In genomic region chr9:54995645-54996044, GRCm38 (mm10) we compare ENCODE assay signal across 40 mouse cellular contexts. TPM values are rescaled to one million over a fixed set of nuclear protein-coding genes. Genes with fewer than 3 reads are reported as not detected.
A peak's percentile ranks its signal among the peaks of the same experiment; 100 is the strongest.
DNase-seq lines count a peak whose midpoint lies in the region; ATAC-seq and TF ChIP-seq lines count a peak whose summit lies in the region.
"Had no signal": no experiment of that assay in that cellular context is flagged by ENCODE, and none has a peak within 500 bp of the region (broad histone marks: within the 10 kb centered on the region; RNA-seq: fewer than 3 reads in every experiment).

No protein-coding gene starts in this region.

- peaks cover 40% of the 10 kb centered on the region for H3K4me1 ChIP-seq in G1E (ENCODE audit: insufficient read depth, low read depth, low read length)
- peaks cover 0 to 2% of the 10 kb centered on the region in 2 experiments; a peak in 2 of 4 replicates for H3K4me1 ChIP-seq in liver, embryonic 14.5 days (replicated peaks; ENCODE audit: control insufficient read depth in 2 of 2, insufficient read depth in 2 of 2, low read length in 1 of 2)
- H3K4me1 ChIP-seq in hindbrain, embryonic 14.5 days (replicated peaks; ENCODE audit: control insufficient read depth, insufficient read depth, low read length), result no peaks in the 10 kb centered on the region
- H3K4me1 ChIP-seq: embryonic facial prominence, embryonic 12.5 days; forebrain, embryonic 15.5 days; heart, embryonic 13.5 days; intestine, embryonic 15.5 days; limb, embryonic 13.5 days; neural tube, embryonic 12.5 days had no signal

- peak; percentile 78 for TF ChIP-seq EP300 in liver, embryonic 14.5 days (IDR thresholded peaks at IDR 0.05; ENCODE audit: low read depth)

- peak; percentile 88 for ATAC-seq in G1E (ENCODE audit: extremely low read depth, insufficient number of reproducible peaks, low FRiP score, poor library complexity, severe bottlenecking)
- ATAC-seq in liver, embryonic 14.5 days (ENCODE audit: insufficient read depth), result peak; percentile 68
- peak; percentile 83 for ATAC-seq in megakaryocyte-erythroid progenitor cell, adult 5-6 weeks (replicated peaks; ENCODE audit: low FRiP score, low TSS enrichment, poor library complexity, severe bottlenecking)
- ATAC-seq in hindbrain, embryonic 14.5 days (ENCODE audit: low FRiP score), result no peak
- ATAC-seq: forebrain, embryonic 15.5 days; hindbrain, postnatal 0 days; intestine, embryonic 15.5 days; Patski had no signal

- H3K27ac ChIP-seq in liver, embryonic 14.5 days, result no peak overlapping the region
- H3K27ac ChIP-seq in hindbrain, embryonic 14.5 days, result no peak overlapping the region
- H3K27ac ChIP-seq: embryonic facial prominence, embryonic 12.5 days; forebrain, embryonic 15.5 days; heart, adult 2 months; heart, embryonic 13.5 days; hindbrain, postnatal 0 days; intestine, embryonic 15.5 days; kidney, postnatal 0 days; limb, embryonic 13.5 days; macrophage; midbrain, embryonic 10.5 days; neural tube, embryonic 12.5 days had no signal

- H3K27me3 ChIP-seq in G1E (ENCODE audit: insufficient read depth, low read length), result peaks cover 12% of the 10 kb centered on the region
- H3K27me3 ChIP-seq in liver, embryonic 14.5 days (ENCODE audit: control insufficient read depth, insufficient read depth, low read length), result no peaks in the 10 kb centered on the region; the same call in 1 of the 2 replicates
- H3K27me3 ChIP-seq in hindbrain, embryonic 14.5 days (ENCODE audit: control insufficient read depth, insufficient read depth, low read length), result no peaks in the 10 kb centered on the region
- H3K27me3 ChIP-seq: CH12.LX; embryonic facial prominence, embryonic 12.5 days; forebrain, embryonic 15.5 days; intestine, embryonic 15.5 days; limb, embryonic 13.5 days; neural tube, embryonic 12.5 days had no signal

- H3K4me2 ChIP-seq in liver, embryonic 14.5 days (ENCODE audit: low read depth), result no peak overlapping the region
- H3K4me2 ChIP-seq in hindbrain, embryonic 14.5 days (replicated peaks), result no peak overlapping the region
- H3K4me2 ChIP-seq: embryonic facial prominence, embryonic 12.5 days; forebrain, embryonic 15.5 days; heart, embryonic 13.5 days; intestine, embryonic 15.5 days; limb, embryonic 13.5 days; neural tube, embryonic 12.5 days had no signal

- H3K4me3 ChIP-seq in G1E (ENCODE audit: low read depth, low read length), result no peak overlapping the region
- no peak overlapping the region for H3K4me3 ChIP-seq in liver, embryonic 14.5 days (ENCODE audit: insufficient read depth in 1 of 2, low read depth in 2 of 2, low read length in 2 of 2)
- no peak overlapping the region for H3K4me3 ChIP-seq in hindbrain, embryonic 14.5 days (replicated peaks; ENCODE audit: low read length)
- H3K4me3 ChIP-seq: embryonic facial prominence, embryonic 12.5 days; forebrain, embryonic 15.5 days; heart, adult 2 months; heart, embryonic 13.5 days; intestine, embryonic 15.5 days; limb, embryonic 13.5 days; midbrain, embryonic 10.5 days; myocyte; neural tube, embryonic 12.5 days had no signal

- 13% methylated on average over 3 of the region's 3 CpGs for WGBS in liver, embryonic 14.5 days (ENCODE audit: insufficient replicate concordance)
- WGBS in hindbrain, embryonic 14.5 days, result 83% methylated on average over 3 of the region's 3 CpGs

- H3K36me3 ChIP-seq in G1E (replicated peaks), result no peaks in the 10 kb centered on the region
- no peaks in the 10 kb centered on the region for H3K36me3 ChIP-seq in liver, embryonic 14.5 days (replicated peaks; ENCODE audit: control insufficient read depth, insufficient read depth, low read depth)
- no peaks in the 10 kb centered on the region for H3K36me3 ChIP-seq in hindbrain, embryonic 14.5 days (replicated peaks; ENCODE audit: control insufficient read depth, insufficient read depth)
- H3K36me3 ChIP-seq: embryonic facial prominence, embryonic 12.5 days; forebrain, embryonic 15.5 days; heart, embryonic 13.5 days; intestine, embryonic 15.5 days; limb, embryonic 13.5 days; midbrain, embryonic 10.5 days; neural tube, embryonic 12.5 days had no signal

- no peaks in the 10 kb centered on the region for H3K9me3 ChIP-seq in G1E (replicated peaks)
- H3K9me3 ChIP-seq in liver, embryonic 14.5 days (ENCODE audit: control insufficient read depth, low read length), result no peaks in the 10 kb centered on the region
- H3K9me3 ChIP-seq in hindbrain, embryonic 14.5 days (ENCODE audit: control insufficient read depth, low read length), result no peaks in the 10 kb centered on the region
- H3K9me3 ChIP-seq: embryonic facial prominence, embryonic 12.5 days; forebrain, embryonic 15.5 days; heart, embryonic 13.5 days; intestine, embryonic 15.5 days; limb, embryonic 13.5 days; midbrain, embryonic 10.5 days; neural tube, embryonic 12.5 days had no signal

- no peak overlapping the region for H3K9ac ChIP-seq in liver, embryonic 14.5 days (replicated peaks)
- H3K9ac ChIP-seq in hindbrain, embryonic 14.5 days, result no peak overlapping the region
- H3K9ac ChIP-seq: embryonic facial prominence, embryonic 12.5 days; forebrain, embryonic 15.5 days; heart, embryonic 13.5 days; intestine, embryonic 15.5 days; limb, embryonic 13.5 days; neural tube, embryonic 12.5 days had no signal

- TF ChIP-seq CTCF in G1E (IDR thresholded peaks at IDR 0.05; ENCODE audit: low read depth, low read length), result no peak
- no peak for TF ChIP-seq CTCF in liver, embryonic 14.5 days (IDR thresholded peaks at IDR 0.05; ENCODE audit: low read depth)

- peak; percentile 22 for DNase-seq in G1E (ENCODE audit: low spot score)
- DNase-seq in c-Kit-positive CD71-positive TER-119-negative erythroid progenitor cells, embryonic 14.5 days (ENCODE audit: low read depth), result peak; percentile 57
- DNase-seq in liver, embryonic 14.5 days (ENCODE audit: low read depth in 3 of 3, low spot score in 3 of 3), result peak in 2 of 3 experiments; percentile 16 to 38
- no peak for DNase-seq in right cerebral cortex, postnatal 10 days (ENCODE audit: low spot score in 2 of 2)
- no peak for DNase-seq in hindbrain, embryonic 14.5 days (ENCODE audit: low spot score)
- DNase-seq: adrenal gland, postnatal 14 days; cerebellum, adult 2 months; cerebellum, postnatal 36 days; embryo, embryonic 11 days; gastrocnemius, postnatal 25 days; heart, adult 2 months; heart, postnatal 10 days; kidney, adult 2 months; kidney, postnatal 4 days; lung, adult 2 months; lung, postnatal 10 days; right cerebral cortex, postnatal 14 days had no signal

RNA-seq across cellular contexts. Expression of gene Chrna5, which starts 15.0 kb away (rescaled TPM):
- 1.4 and 2.9 TPM in 2 replicates for total RNA-seq in G1E (2014; fragmentation: Nextera tagmentation)
- 0.33 and 0.76 TPM in 2 replicates for total RNA-seq in G1E (2017)
- polyA plus RNA-seq in G1E (2012), result 0.16 and 0.32 TPM in 2 replicates
- 0.02 TPM in 1 of 2 replicates, not detected in the other for polyA plus RNA-seq in liver, embryonic 14.5 days (2012; rRNA removed)
- polyA plus RNA-seq in liver, embryonic 14.5 days (2014; fragmentation: Nextera tagmentation; extraction: Ambion mirVana), result 0.05 TPM in 1 of 2 replicates, not detected in the other
- not detected in 2 replicates for total RNA-seq in megakaryocyte-erythroid progenitor cell, adult 5-6 weeks (2014; fragmentation: Nextera tagmentation)
- not detected in 2 replicates for total RNA-seq in megakaryocyte-erythroid progenitor cell, adult 5-6 weeks (2017)
- 4.2 and 6.0 TPM in 2 replicates for polyA plus RNA-seq in hindbrain, embryonic 14.5 days (2014; fragmentation: Nextera tagmentation; extraction: Ambion mirVana)
- total RNA-seq: CH12.LX; gastrocnemius, adult 18-20 months; gastrocnemius, postnatal 25 days; heart, adult 2 months; heart, postnatal 10 days; hematopoietic stem cell, adult 5-6 weeks had no signal
- polyA plus RNA-seq: C2C12; heart, adult 2 months; kidney, adult 2 months; lung, adult 2 months; macrophage; myocyte had no signal

RNA-seq across cellular contexts. Expression of gene Chrna3, which starts 30.7 kb away (rescaled TPM):
- total RNA-seq in G1E (2014; fragmentation: Nextera tagmentation) (not detected in 2 replicates), G1E (2017) (0.05 and 0.12 TPM in 2 replicates)
- not detected in 2 replicates for polyA plus RNA-seq in G1E (2012)
- polyA plus RNA-seq in liver, embryonic 14.5 days (2012; rRNA removed), result 0.03 TPM in 1 of 2 replicates, not detected in the other
- not detected in 2 replicates for polyA plus RNA-seq in liver, embryonic 14.5 days (2014; fragmentation: Nextera tagmentation; extraction: Ambion mirVana)
- total RNA-seq in megakaryocyte-erythroid progenitor cell, adult 5-6 weeks (2014; fragmentation: Nextera tagmentation), result not detected in 2 replicates
- total RNA-seq in megakaryocyte-erythroid progenitor cell, adult 5-6 weeks (2017), result not detected in 2 replicates
- polyA plus RNA-seq in hindbrain, embryonic 14.5 days (2014; fragmentation: Nextera tagmentation; extraction: Ambion mirVana), result 21.2 and 23.4 TPM in 2 replicates
- total RNA-seq: CH12.LX; gastrocnemius, adult 18-20 months; gastrocnemius, postnatal 25 days; heart, postnatal 10 days; hematopoietic stem cell, adult 5-6 weeks had no signal
- polyA plus RNA-seq: C2C12, macrophage, myocyte had no signal

RNA-seq across cellular contexts. Expression of gene AY074887, which starts 44.8 kb away (rescaled TPM):
- total RNA-seq in G1E (2014; fragmentation: Nextera tagmentation) (1.4 TPM in 1 of 2 replicates, not detected in the other), G1E (2017) (not detected in 2 replicates)
- polyA plus RNA-seq in G1E (2012), result not detected in 2 replicates
- 0.04 TPM in 1 of 2 replicates, not detected in the other for polyA plus RNA-seq in liver, embryonic 14.5 days (2012; rRNA removed)
- 0.27 and 0.69 TPM in 2 replicates for polyA plus RNA-seq in liver, embryonic 14.5 days (2014; fragmentation: Nextera tagmentation; extraction: Ambion mirVana)
- total RNA-seq in megakaryocyte-erythroid progenitor cell, adult 5-6 weeks (2014; fragmentation: Nextera tagmentation), result not detected in 2 replicates
- total RNA-seq in megakaryocyte-erythroid progenitor cell, adult 5-6 weeks (2017), result not detected in 2 replicates
- polyA plus RNA-seq in hindbrain, embryonic 14.5 days (2014; fragmentation: Nextera tagmentation; extraction: Ambion mirVana), result 0.38 and 0.71 TPM in 2 replicates
- total RNA-seq: adrenal gland, postnatal 14 days; CH12.LX; gastrocnemius, adult 18-20 months; gastrocnemius, postnatal 25 days; heart, adult 2 months; heart, postnatal 10 days; hindbrain, postnatal 0 days; layer of hippocampus, postnatal 25 days; left cerebral cortex, adult 8-10 months; left cerebral cortex, postnatal 36 days; midbrain, postnatal 0 days had no signal
- polyA plus RNA-seq: cerebellum, adult 2 months; frontal cortex, adult 2 months; heart, adult 2 months; kidney, adult 2 months; lung, adult 2 months; macrophage; small intestine, adult 2 months had no signal

RNA-seq across cellular contexts. Expression of gene Psma4, which starts 45.1 kb away (rescaled TPM):
- 203 and 219 TPM in 2 replicates for total RNA-seq in G1E (2014; fragmentation: Nextera tagmentation)
- 293 and 307 TPM in 2 replicates for total RNA-seq in G1E (2017)
- 12.3 and 15.5 TPM in 2 replicates for polyA plus RNA-seq in G1E (2012)
- 58.5 and 91.1 TPM in 2 replicates for polyA plus RNA-seq in liver, embryonic 14.5 days (2012; rRNA removed)
- 170 and 171 TPM in 2 replicates for polyA plus RNA-seq in liver, embryonic 14.5 days (2014; fragmentation: Nextera tagmentation; extraction: Ambion mirVana)
- total RNA-seq in megakaryocyte-erythroid progenitor cell, adult 5-6 weeks (2014; fragmentation: Nextera tagmentation), result 219 and 238 TPM in 2 replicates
- 449 and 459 TPM in 2 replicates for total RNA-seq in megakaryocyte-erythroid progenitor cell, adult 5-6 weeks (2017)
- polyA plus RNA-seq in hindbrain, embryonic 14.5 days (2014; fragmentation: Nextera tagmentation; extraction: Ambion mirVana), result 257 and 275 TPM in 2 replicates

RNA-seq across cellular contexts. Expression of gene Chrnb4, which starts 52.9 kb away (rescaled TPM):
- total RNA-seq in G1E (2014; fragmentation: Nextera tagmentation) (not detected in 2 replicates), G1E (2017) (0.06 and 0.22 TPM in 2 replicates)
- polyA plus RNA-seq in G1E (2012), result not detected in 2 replicates
- polyA plus RNA-seq in liver, embryonic 14.5 days (2012; rRNA removed), result 0.02 TPM in 1 of 2 replicates, not detected in the other
- polyA plus RNA-seq in liver, embryonic 14.5 days (2014; fragmentation: Nextera tagmentation; extraction: Ambion mirVana), result not detected in 2 replicates
- total RNA-seq in megakaryocyte-erythroid progenitor cell, adult 5-6 weeks (2014; fragmentation: Nextera tagmentation), result not detected in 2 replicates
- not detected in 2 replicates for total RNA-seq in megakaryocyte-erythroid progenitor cell, adult 5-6 weeks (2017)
- polyA plus RNA-seq in hindbrain, embryonic 14.5 days (2014; fragmentation: Nextera tagmentation; extraction: Ambion mirVana), result 1.4 and 1.5 TPM in 2 replicates
- total RNA-seq: heart, postnatal 10 days; hematopoietic stem cell, adult 5-6 weeks had no signal
- polyA plus RNA-seq: macrophage had no signal

Comparison
In these comparisons a context has a peak if more than half of its experiments do, and no peak if none do; other contexts are left out.
1. DNase-seq: peak in G1E (single experiment), c-Kit-positive CD71-positive TER-119-negative erythroid progenitor cells, embryonic 14.5 days (single experiment) and liver, embryonic 14.5 days (2 of 3); none in right cerebral cortex, postnatal 10 days (0 of 2) and hindbrain, embryonic 14.5 days (single experiment).
2. RNA of gene Chrna3, which starts 30.7 kb away (polyA plus RNA-seq): 21.2 to 23.4 TPM in hindbrain, embryonic 14.5 days; not detected in G1E and 0.03 TPM in liver, embryonic 14.5 days; every median in the first group is over 10 times any median in the second.